Mouse (Mus musculus) neural tube, embryonic 12.5 days (tissue): ENCODE results near the gene Alx3. TPM values are rescaled to one million over a fixed set of nuclear protein-coding genes. Genes with fewer than 3 reads are reported as not detected.

Experiments used
- ATAC-seq: fragments of 200-750 bp; cut with Nextera tagmentation; 2 replicates; pipeline ENCODE4 v1.8.0; 2017; ENCODE audit warnings: low read depth, mild to moderate bottlenecking, moderate TSS enrichment, moderate library complexity; ENCODE audit not compliant: low FRiP score
- H3K27ac ChIP-seq: fragments of 300-500 bp; sonication (generic); 2 replicates; pipeline ENCODE4 v1.5.1; 2016
- H3K27me3 ChIP-seq: fragments of 300-500 bp; sonication (generic); replicated peaks from 2 replicates; pipeline ENCODE4 v1.6.1; 2016; ENCODE audit warnings: mild to moderate bottlenecking
- H3K36me3 ChIP-seq: fragments of 300-500 bp; sonication (generic); 2 replicates; pipeline ENCODE4 v1.6.1; 2016; ENCODE audit warnings: mild to moderate bottlenecking
- H3K4me1 ChIP-seq: fragments of 300-500 bp; sonication (generic); 2 replicates; pipeline ENCODE4 v1.6.1; 2016
- H3K4me2 ChIP-seq: fragments of 300-500 bp; sonication (generic); replicated peaks from 2 replicates; pipeline ENCODE4 v1.6.1; 2016; ENCODE audit warnings: mild to moderate bottlenecking
- H3K4me3 ChIP-seq: fragments of 300-500 bp; sonication (generic); 2 replicates; pipeline ENCODE4 v1.5.1; 2016
- H3K9ac ChIP-seq: fragments of 300-500 bp; sonication (generic); 2 replicates; pipeline ENCODE4 v1.6.1; 2016; ENCODE audit warnings: mild to moderate bottlenecking
- H3K9me3 ChIP-seq: fragments of 300-500 bp; sonication (generic); 2 replicates; pipeline ENCODE4 v1.6.1; 2016; ENCODE audit warnings: mild to moderate bottlenecking
- WGBS: fragments of 180-500 bp; shearing (Covaris S2); methylation state at CpG from one replicate; pipeline ENCODE4 v1.1.7; 2016; 5-methylcytosine and 5-hydroxymethylcytosine counted together
- polyA plus RNA-seq: library from polyadenylated mRNA; unstranded; fragments of >200 nt; fragmentation: Nextera tagmentation; extraction: Ambion mirVana; gene quantifications from 2 replicates; pipeline ENCODE4 v1.2.1, GENCODE M21; 2016

Alx3 gene
- 0.33 and 0.65 TPM in 2 replicates for polyA plus RNA-seq

GRCm38 (mm10) chr3:107594662-107595263 lies at the start of gene Alx3:
Alx3 (plus strand) TSS chr3:107595031.
- Histone ChIP-seq H3K36me3 (no peaks in the 10 kb centered on the region), H3K9ac (peak within 1 kb of the TSS; percentile 38; the same call in 1 of the 2 replicates), H3K4me1 (peaks cover 20% of the 10 kb centered on the region), H3K27me3 (peaks cover 83% of the 10 kb centered on the region), H3K27ac (no peak within 1 kb of the TSS), H3K9me3 (no peaks in the 10 kb centered on the region), H3K4me3 (peak within 1 kb of the TSS; percentile 35), H3K4me2 (peak within 1 kb of the TSS; percentile 69)
- WGBS: 1% methylated on average over 38 of the region's 46 CpGs
- ATAC-seq: no peak; the same call in 1 of the 2 replicates

- ATAC-seq: no peak
- Histone ChIP-seq H3K9ac (no peak overlapping the region), H3K27ac (peak overlapping the region; percentile 9; the same call in 1 of the 2 replicates), H3K27me3 (peaks cover 5% of the 10 kb centered on the region; the same call in 1 of the 2 replicates), H3K4me3 (no peak overlapping the region), H3K4me2 (no peak overlapping the region), H3K9me3 (no peaks in the 10 kb centered on the region), H3K4me1 (peaks cover 25% of the 10 kb centered on the region), H3K36me3 (no peaks in the 10 kb centered on the region)
- WGBS: 59% methylated on average over 5 of the region's 5 CpGs
Observed at GRCm38 (mm10) chr3:107545278-107545677, 49.6 kb upstream of the Alx3 start.

- ATAC-seq: peak; percentile 87
- H3K9me3 ChIP-seq: no peaks in the 10 kb centered on the region
- no peak overlapping the region; the same call in 1 of the 2 replicates for H3K27ac ChIP-seq
Observed at GRCm38 (mm10) chr3:107545716-107546412, 49.0 kb upstream of the Alx3 start.

GRCm38 (mm10) chr3:107546956-107547355 lies 47.9 kb upstream of the Alx3 start:
- no peaks in the 10 kb centered on the region for H3K36me3 ChIP-seq
- WGBS: 60% methylated on average over 2 of the region's 2 CpGs
- ATAC-seq: no peak
- peaks cover 25% of the 10 kb centered on the region for H3K4me1 ChIP-seq
- H3K4me3 ChIP-seq: no peak overlapping the region
- peaks cover 5% of the 10 kb centered on the region; the same call in 1 of the 2 replicates for H3K27me3 ChIP-seq
- H3K4me2 ChIP-seq: no peak overlapping the region
- no peak overlapping the region for H3K9ac ChIP-seq
- no peaks in the 10 kb centered on the region for H3K9me3 ChIP-seq
- H3K27ac ChIP-seq: no peak overlapping the region

More at GRCm38 (mm10) chr3:107545716-107546412, 49.0 kb upstream of the Alx3 start:
- Histone ChIP-seq H3K4me3 (no peak overlapping the region), H3K36me3 (no peaks in the 10 kb centered on the region), H3K27me3 (peaks cover 5% of the 10 kb centered on the region; the same call in 1 of the 2 replicates), H3K4me2 (no peak overlapping the region), H3K9ac (no peak overlapping the region), H3K4me1 (peaks cover 25% of the 10 kb centered on the region)
- WGBS: 14% methylated on average over 10 of the region's 10 CpGs

GRCm38 (mm10) chr3:107550409-107551049 lies 44.3 kb upstream of the Alx3 start:
- Histone ChIP-seq H3K27me3 (peaks cover 5% of the 10 kb centered on the region; the same call in 1 of the 2 replicates), H3K36me3 (no peaks in the 10 kb centered on the region), H3K9ac (no peak overlapping the region), H3K9me3 (no peaks in the 10 kb centered on the region), H3K4me1 (peaks cover 15% of the 10 kb centered on the region), H3K4me3 (no peak overlapping the region), H3K27ac (no peak overlapping the region), H3K4me2 (no peak overlapping the region)
- 75% methylated on average over 17 of the region's 17 CpGs for WGBS
- ATAC-seq: no peak

GRCm38 (mm10) chr3:107554842-107555241 lies 40.0 kb upstream of the Alx3 start, which contains the start of gene Ubl4b:
Ubl4b (minus strand) TSS chr3:107555073.
- WGBS: 93% methylated on average over 2 of the region's 2 CpGs
- peaks cover 2% of the 10 kb centered on the region; the same call in 1 of the 2 replicates for H3K27me3 ChIP-seq
- no peak within 1 kb of the TSS for H3K27ac ChIP-seq
- H3K4me2 ChIP-seq: no peak within 1 kb of the TSS
- ATAC-seq: no peak
- H3K36me3 ChIP-seq: no peaks in the 10 kb centered on the region
- H3K9ac ChIP-seq: no peak within 1 kb of the TSS
- H3K4me3 ChIP-seq: no peak within 1 kb of the TSS
- H3K4me1 ChIP-seq: no peaks in the 10 kb centered on the region
- no peaks in the 10 kb centered on the region for H3K9me3 ChIP-seq

GRCm38 (mm10) chr3:107558740-107559139 lies 36.1 kb upstream of the Alx3 start:
- WGBS: 25% methylated on average over 3 of the region's 3 CpGs
- ATAC-seq: peak; percentile 9; the same call in 1 of the 2 replicates
- Histone ChIP-seq H3K4me3 (no peak overlapping the region), H3K27ac (no peak overlapping the region), H3K9me3 (no peaks in the 10 kb centered on the region), H3K36me3 (no peaks in the 10 kb centered on the region), H3K4me1 (peaks cover 9% of the 10 kb centered on the region), H3K4me2 (no peak overlapping the region), H3K9ac (no peak overlapping the region), H3K27me3 (peaks cover 2% of the 10 kb centered on the region; the same call in 1 of the 2 replicates)

GRCm38 (mm10) chr3:107559183-107559582 lies 35.6 kb upstream of the Alx3 start:
- ATAC-seq: peak; percentile 75
- no peaks in the 10 kb centered on the region for H3K9me3 ChIP-seq
- 12% methylated on average over 3 of the region's 3 CpGs for WGBS
- peaks cover 12% of the 10 kb centered on the region for H3K4me1 ChIP-seq
- no peak overlapping the region for H3K4me2 ChIP-seq
- no peaks in the 10 kb centered on the region for H3K36me3 ChIP-seq
- H3K4me3 ChIP-seq: no peak overlapping the region
- H3K9ac ChIP-seq: no peak overlapping the region
- H3K27me3 ChIP-seq: 0 out of 2 replicates have a peak, but pooled peaks cover 2% of the 10 kb centered on the region
- H3K27ac ChIP-seq: no peak overlapping the region

GRCm38 (mm10) chr3:107562104-107562503 lies 32.7 kb upstream of the Alx3 start:
- Histone ChIP-seq H3K4me2 (no peak overlapping the region), H3K4me3 (no peak overlapping the region), H3K4me1 (peaks cover 15% of the 10 kb centered on the region), H3K9ac (no peak overlapping the region), H3K36me3 (no peaks in the 10 kb centered on the region), H3K27me3 (0 out of 2 replicates have a peak, but pooled peaks cover 2% of the 10 kb centered on the region), H3K9me3 (no peaks in the 10 kb centered on the region), H3K27ac (no peak overlapping the region)
- ATAC-seq: no peak
- WGBS: 62% methylated on average over 2 of the region's 2 CpGs

GRCm38 (mm10) chr3:107562591-107562990 lies 32.2 kb upstream of the Alx3 start:
- no peak overlapping the region for H3K27ac ChIP-seq
- H3K36me3 ChIP-seq: no peaks in the 10 kb centered on the region
- H3K4me2 ChIP-seq: no peak overlapping the region
- 62% methylated on average over 4 of the region's 4 CpGs for WGBS
- no peak overlapping the region for H3K4me3 ChIP-seq
- H3K4me1 ChIP-seq: peaks cover 15% of the 10 kb centered on the region
- H3K9me3 ChIP-seq: no peaks in the 10 kb centered on the region
- no peak for ATAC-seq
- H3K9ac ChIP-seq: no peak overlapping the region
- 0 out of 2 replicates have a peak, but pooled peaks cover 2% of the 10 kb centered on the region for H3K27me3 ChIP-seq

- WGBS: 41% methylated on average over 4 of the region's 4 CpGs
- H3K9ac ChIP-seq: no peak overlapping the region
- no peak for ATAC-seq
Observed at GRCm38 (mm10) chr3:107563880-107564279, 31.0 kb upstream of the Alx3 start.

GRCm38 (mm10) chr3:107565331-107565730 lies 29.5 kb upstream of the Alx3 start:
- no peak overlapping the region for H3K4me3 ChIP-seq
- peaks cover 15% of the 10 kb centered on the region for H3K4me1 ChIP-seq
- peaks cover 5% of the 10 kb centered on the region; the same call in 1 of the 2 replicates for H3K27me3 ChIP-seq
- ATAC-seq: no peak
- no peaks in the 10 kb centered on the region for H3K9me3 ChIP-seq
- H3K36me3 ChIP-seq: no peaks in the 10 kb centered on the region
- no peak overlapping the region for H3K4me2 ChIP-seq
- H3K9ac ChIP-seq: no peak overlapping the region
- H3K27ac ChIP-seq: no peak overlapping the region
- 39% methylated on average over 3 of the region's 3 CpGs for WGBS

More at GRCm38 (mm10) chr3:107563880-107564279, 31.0 kb upstream of the Alx3 start:
- no peaks in the 10 kb centered on the region for H3K9me3 ChIP-seq
- H3K36me3 ChIP-seq: no peaks in the 10 kb centered on the region
- no peak overlapping the region for H3K4me2 ChIP-seq
- H3K27ac ChIP-seq: no peak overlapping the region
- peaks cover 15% of the 10 kb centered on the region for H3K4me1 ChIP-seq
- 0 out of 2 replicates have a peak, but pooled peaks cover 3% of the 10 kb centered on the region for H3K27me3 ChIP-seq
- no peak overlapping the region for H3K4me3 ChIP-seq
